Mouse (Mus musculus) lung, adult 2 months (tissue): ENCODE results near the gene Mpv17. TPM values are rescaled to one million over a fixed set of nuclear protein-coding genes. Genes with fewer than 3 reads are reported as not detected.

Experiments used
- DNase-seq: peaks from one replicate; pipeline ENCODE4 v3.0.0; 2022
- H3K4me1 ChIP-seq: fragments of 200-500 bp; 2 replicates; pipeline ENCODE4 v1.6.1; 2011; ENCODE audit warnings: low read length; ENCODE audit not compliant: control insufficient read depth, insufficient read depth
- H3K4me3 ChIP-seq: fragments of 200-500 bp; replicated peaks from 2 replicates; pipeline ENCODE3; 2011; ENCODE audit warnings: low read depth, mild to moderate bottlenecking, control low read depth, low read length; ENCODE audit errors: extremely low read depth
- POLR2A ChIP-seq: fragments of 200-500 bp; IDR thresholded peaks from 2 replicates; pipeline ENCODE4 v1.6.1; 2011; ENCODE audit warnings: low read depth, mild to moderate bottlenecking, control low read depth, low read length, borderline replicate concordance; ENCODE audit errors: extremely low read depth
- WGBS: fragments of 180-500 bp; shearing (Covaris S2); methylation state at CpG from one replicate; pipeline ENCODE4 v1.1.7; 2018; 5-methylcytosine and 5-hydroxymethylcytosine counted together
- polyA plus RNA-seq: library from polyadenylated mRNA; depleted of rRNA; stranded (reverse); fragments of >200 nt; gene quantifications from 2 replicates; pipeline ENCODE4 v1.2.3, GENCODE M21; 2012; rRNA removed

Gene Mpv17
- polyA plus RNA-seq, 1 experiment, result 93.4 TPM

DNA sequence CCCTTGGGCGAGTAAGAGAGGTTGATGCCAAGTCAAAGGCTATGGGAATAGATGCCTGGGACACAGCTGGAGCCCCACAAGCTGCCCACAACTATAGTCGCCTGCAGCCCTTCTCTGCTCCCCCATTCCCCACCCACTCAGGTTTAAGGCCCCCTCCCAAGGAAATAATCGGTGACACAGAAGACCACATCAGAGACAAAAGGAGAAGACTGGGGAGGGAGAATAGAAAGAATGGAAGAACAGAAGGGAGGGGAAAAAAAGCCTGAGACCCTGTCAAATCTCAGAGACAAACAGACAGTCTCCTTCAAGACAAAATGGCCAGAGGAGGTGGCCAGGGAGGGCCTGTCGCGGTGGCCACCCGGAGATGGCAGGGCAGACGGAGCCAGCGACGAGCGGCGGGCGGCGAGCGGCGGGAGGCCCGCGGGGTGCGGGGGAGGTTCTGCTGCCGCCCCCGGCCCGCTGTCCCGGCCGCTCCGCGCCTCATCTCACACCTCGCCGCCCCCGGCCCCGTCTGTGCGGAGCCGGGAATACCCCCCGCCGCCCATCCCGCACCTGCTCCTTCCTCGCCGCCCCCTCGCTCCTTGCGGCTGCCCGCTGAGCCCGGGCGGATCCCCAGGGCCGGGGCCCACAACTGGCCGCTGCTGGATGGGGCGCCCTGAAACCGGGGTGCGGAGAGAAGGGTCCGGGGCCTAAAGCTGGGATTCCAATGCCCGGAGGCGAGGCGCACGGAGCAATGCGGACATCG is 61.6 kb downstream of the Mpv17 start:
- H3K4me1 ChIP-seq, result peaks cover 4% of the 10 kb centered on the region; the same call in 1 of the 2 replicates
- no peak for DNase-seq
- whole genome bisulfite sequencing, result 5% methylated on average over 43 of the region's 53 CpGs
- TF ChIP-seq POLR2A, result no peak
- no peak overlapping the region for H3K4me3 ChIP-seq

Other genes with a start within 250 kb of the Mpv17 start
- gene Ost4, start 246.5 kb downstream of the Mpv17 start, polyA plus RNA-seq, result 218 and 230 TPM in 2 replicates
- gene Emilin1, start 240.8 kb downstream of the Mpv17 start, polyA plus RNA-seq, result 89.9 and 107 TPM in 2 replicates
- gene Khk, start 232.8 kb downstream of the Mpv17 start, polyA plus RNA-seq, result 39.0 and 46.6 TPM in 2 replicates
- gene Cgref1, start 208.7 kb downstream of the Mpv17 start, polyA plus RNA-seq, result 2.7 and 5.7 TPM in 2 replicates
- 196 and 253 TPM in 2 replicates for gene Preb, start 193.9 kb downstream of the Mpv17 start, polyA plus RNA-seq
- 0.95 and 1.2 TPM in 2 replicates for gene Tcf23, start 185.6 kb downstream of the Mpv17 start, polyA plus RNA-seq
- gene Atraid, start 105.9 kb downstream of the Mpv17 start, polyA plus RNA-seq, result 113 and 122 TPM in 2 replicates
- 16.3 and 19.1 TPM in 2 replicates for gene Slc5a6, start 105.3 kb downstream of the Mpv17 start, polyA plus RNA-seq
- 27.6 and 28.6 TPM in 2 replicates for gene Cad, start 99.5 kb downstream of the Mpv17 start, polyA plus RNA-seq
- gene Dnajc5g, start 48.0 kb downstream of the Mpv17 start, polyA plus RNA-seq, result not detected in 2 replicates
- 0.10 TPM in 1 of 2 replicates, not detected in the other for gene Slc30a3, start 46.0 kb downstream of the Mpv17 start, polyA plus RNA-seq
- gene Trim54, start 37.5 kb downstream of the Mpv17 start, polyA plus RNA-seq, result 3.8 and 14.9 TPM in 2 replicates
- gene Ucn, start 15.4 kb downstream of the Mpv17 start, polyA plus RNA-seq, result not detected in 2 replicates
- gene Gm29609, start 25.7 kb upstream of the Mpv17 start, polyA plus RNA-seq, result 2.2 and 2.7 TPM in 2 replicates
- gene Gtf3c2, start 25.9 kb upstream of the Mpv17 start, polyA plus RNA-seq, result 39.2 and 59.2 TPM in 2 replicates
- 80.9 and 97.0 TPM in 2 replicates for gene Snx17, start 39.0 kb upstream of the Mpv17 start, polyA plus RNA-seq
- gene Eif2b4, start 39.2 kb upstream of the Mpv17 start, polyA plus RNA-seq, result 28.3 and 44.9 TPM in 2 replicates
- 45.2 and 52.4 TPM in 2 replicates for gene Zfp513, start 48.1 kb upstream of the Mpv17 start, polyA plus RNA-seq
- gene Ppm1g, start 66.4 kb upstream of the Mpv17 start, polyA plus RNA-seq, result 67.4 and 89.5 TPM in 2 replicates
- 170 and 188 TPM in 2 replicates for gene Nrbp1, start 86.6 kb upstream of the Mpv17 start, polyA plus RNA-seq
- gene Gm9970, start 87.0 kb upstream of the Mpv17 start, polyA plus RNA-seq, result 0.36 and 0.70 TPM in 2 replicates
- 71.3 and 75.9 TPM in 2 replicates for gene Krtcap3, start 97.4 kb upstream of the Mpv17 start, polyA plus RNA-seq
- 45.0 and 47.8 TPM in 2 replicates for gene Ift172, start 136.9 kb upstream of the Mpv17 start, polyA plus RNA-seq
- 11.7 and 17.8 TPM in 2 replicates for gene Fndc4, start 141.8 kb upstream of the Mpv17 start, polyA plus RNA-seq
- 0.05 and 0.11 TPM in 2 replicates for gene Gckr, start 143.2 kb upstream of the Mpv17 start, polyA plus RNA-seq